Mouse (Mus musculus): ENCODE results near the gene Sprr2i.

Sprr2i gene

GRCm38 (mm10) chr3:92407691-92408090 is at the start of gene Sprr2i:
Gene Sprr2i (plus strand): TSS chr3:92407991.
- DNase-seq (ENCODE audit: low spot score): no peak

GRCm38 (mm10) chr3:92361619-92362018 is 46.2 kb upstream of the Sprr2i start:
- no peak for DNase-seq (ENCODE audit: low spot score)

DNA sequence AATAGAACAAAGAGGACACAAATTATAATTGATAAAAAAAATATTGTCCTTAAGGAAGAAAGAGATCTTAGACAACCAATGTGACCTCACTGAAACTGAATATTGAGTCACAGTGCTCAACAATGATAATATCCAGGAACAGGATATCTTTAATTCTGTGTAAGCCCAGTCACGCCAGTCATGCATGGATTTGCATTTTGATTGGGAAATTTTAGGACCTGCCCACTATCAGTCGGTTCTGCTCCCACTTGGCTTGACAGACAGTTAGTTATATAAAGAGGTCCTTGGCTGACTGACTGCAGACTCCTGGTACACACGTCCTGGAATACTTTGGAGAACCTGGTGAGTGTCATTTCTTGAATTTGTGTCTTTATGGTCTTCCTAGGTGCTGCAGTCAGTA is 42.9 kb upstream of the Sprr2i start, which contains the start of gene Sprr2f:
Sprr2f (plus strand) TSS at position 301 of the 400 bp plus-strand sequence.
- no peak for DNase-seq (ENCODE audit: low spot score)

DNA sequence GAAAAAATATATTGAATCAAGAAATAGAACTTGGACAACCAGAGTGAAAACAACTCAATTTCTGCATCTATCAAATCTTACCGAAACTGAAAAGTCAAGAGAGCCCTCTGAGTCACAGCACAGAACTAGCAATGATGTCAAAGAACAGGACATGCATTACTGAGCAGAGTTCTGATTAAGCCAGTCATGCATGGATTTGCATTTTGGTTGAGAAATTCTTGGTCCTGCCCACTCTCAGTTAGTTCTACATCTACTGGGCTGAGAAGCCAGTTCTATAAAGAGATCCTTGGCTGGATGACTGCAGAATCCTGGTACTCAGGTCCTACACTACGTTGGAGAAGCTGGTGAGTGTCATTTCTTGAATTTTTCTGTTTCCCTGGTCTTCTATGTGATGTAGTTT is 34.2 kb upstream of the Sprr2i start:
- no peak for DNase-seq (ENCODE audit: low spot score)

DNA sequence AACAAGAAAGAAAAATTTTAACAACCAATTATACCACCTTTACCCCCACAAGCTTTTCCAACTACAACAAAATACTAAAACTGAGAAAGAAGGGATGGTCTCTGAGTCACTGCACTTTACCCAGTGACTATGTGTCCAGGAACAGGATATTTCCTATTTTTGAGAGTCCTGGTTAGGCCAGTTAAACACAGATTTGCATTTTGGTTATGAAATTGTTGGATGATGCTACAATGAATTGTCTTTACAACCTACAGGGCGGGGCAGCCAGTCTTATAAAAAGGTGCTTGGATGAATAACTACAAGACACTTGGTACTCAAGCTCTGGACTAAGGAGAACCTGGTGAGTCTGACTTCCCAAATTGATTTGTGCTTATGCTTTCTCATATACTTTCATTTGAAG is 22.4 kb upstream of the Sprr2i start, which contains the start of gene Sprr2h:
Sprr2h (plus strand) TSS at position 301 of the 400 bp plus-strand sequence.
- no peak for DNase-seq (ENCODE audit: low spot score)

DNA sequence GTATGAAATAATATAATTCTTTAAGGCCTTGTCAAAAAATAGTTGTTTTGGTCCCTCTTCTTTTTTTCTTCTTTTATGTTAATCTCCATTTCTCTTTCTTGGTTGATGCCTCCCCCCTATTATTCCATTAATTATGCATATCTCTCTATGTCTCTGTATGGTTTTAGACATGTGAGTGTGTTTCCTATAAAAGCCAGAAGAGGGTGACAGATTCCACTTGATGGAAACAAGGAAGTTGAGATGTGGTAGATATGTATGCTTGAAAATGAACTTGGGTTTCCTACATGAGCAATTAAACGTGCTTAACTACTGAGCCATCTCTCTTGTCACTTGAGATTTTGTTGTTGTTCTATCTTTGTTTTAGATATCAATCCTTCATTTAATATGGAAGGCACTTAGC is 13.5 kb upstream of the Sprr2i start:
- DNase-seq (ENCODE audit: low spot score): no peak

GRCm38 (mm10) chr3:92417782-92418181 is 10.0 kb downstream of the Sprr2i start, which contains the start of gene Sprr2j-ps:
Gene Sprr2j-ps (plus strand): TSS chr3:92418082.
- no peak for DNase-seq (ENCODE audit: low spot score)

DNA sequence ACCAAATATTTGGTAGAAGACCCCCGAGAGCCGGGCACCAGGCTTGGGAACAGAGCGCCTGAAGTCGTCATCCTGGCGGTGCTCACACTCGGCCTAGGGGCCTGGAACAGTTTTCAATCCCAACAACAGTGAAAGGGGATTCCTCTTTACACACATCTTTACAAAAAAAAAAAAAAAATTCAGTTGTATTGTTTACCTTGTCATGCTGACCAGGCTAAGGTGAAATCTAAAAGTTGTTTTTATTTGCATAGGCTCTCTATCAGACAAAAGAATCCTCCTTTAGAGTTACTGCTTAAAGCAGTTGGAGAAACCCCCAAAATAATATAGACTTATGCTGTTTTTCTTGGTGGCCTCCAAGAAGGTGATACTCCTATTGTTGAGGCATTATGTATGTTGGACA is 21.5 kb downstream of the Sprr2i start, which contains the start of gene Gm9774:
Gm9774 (minus strand) TSS at position 101 of the 400 bp plus-strand sequence.
- no peak for DNase-seq (ENCODE audit: low spot score)

GRCm38 (mm10) chr3:92432282-92432681 is 24.5 kb downstream of the Sprr2i start, which contains the start of gene Sprr2k:
Gene Sprr2k (plus strand): TSS chr3:92432582.
- no peak for DNase-seq (ENCODE audit: low spot score)

GRCm38 (mm10) chr3:92438689-92439088 is 30.9 kb downstream of the Sprr2i start, which contains the start of gene Sprr1b:
Gene Sprr1b (minus strand): TSS chr3:92438789.
- no peak for DNase-seq (ENCODE audit: low spot score)

GRCm38 (mm10) chr3:92440177-92440576 is 32.4 kb downstream of the Sprr2i start:
- no peak for DNase-seq (ENCODE audit: low spot score)

DNA sequence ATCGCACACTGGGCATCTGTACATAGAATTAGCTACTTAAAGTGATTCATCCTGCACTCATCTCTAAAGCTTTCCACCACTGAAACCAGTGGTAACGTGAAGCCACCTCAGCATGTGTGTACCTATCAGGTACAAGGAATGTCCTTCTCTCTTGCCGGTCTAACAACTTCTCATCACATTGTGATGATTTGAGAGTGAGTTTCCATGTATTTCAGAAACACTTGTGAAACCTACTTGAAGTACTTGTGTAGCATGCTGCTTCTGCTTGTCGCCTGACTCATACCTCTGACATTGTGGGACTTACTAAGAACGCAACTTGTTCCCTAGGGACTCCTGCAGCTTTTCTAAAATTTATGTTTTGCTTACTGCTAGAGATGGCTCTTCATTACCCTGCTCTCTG is 47.4 kb downstream of the Sprr2i start:
- DNase-seq (ENCODE audit: low spot score): no peak

GRCm38 (mm10) chr3:92458620-92459019 is 50.8 kb downstream of the Sprr2i start, which contains the start of gene Sprr3:
Gene Sprr3 (minus strand): TSS chr3:92458720.
- no peak for DNase-seq (ENCODE audit: low spot score)

Data from layer of hippocampus, adult 9-10 months (tissue).